Mouse (Mus musculus) bone marrow, adult 2 months (tissue): ENCODE measurements around the gene Cks1b. TPM values are rescaled to one million over a fixed set of nuclear protein-coding genes. Genes with fewer than 3 reads are reported as not detected.
A peak's percentile ranks its signal among the peaks of the same experiment; 100 is the strongest.

Source experiments
- H3K27ac ChIP-seq: fragments of 200-500 bp; 2 replicates; pipeline ENCODE4 v1.5.1; 2012; ENCODE audit warnings: low read depth, mild to moderate bottlenecking, control low read depth, inconsistent platforms, low read length; ENCODE audit not compliant: control insufficient read depth, poor library complexity, insufficient read depth
- H3K4me1 ChIP-seq: fragments of 200-500 bp; 2 replicates; pipeline ENCODE4 v1.6.1; 2011; ENCODE audit warnings: low read length; ENCODE audit not compliant: control insufficient read depth, insufficient read depth
- H3K4me3 ChIP-seq: fragments of 200-500 bp; replicated peaks from 2 replicates; pipeline ENCODE3; 2011; ENCODE audit warnings: mild to moderate bottlenecking, low read depth, low read length, control low read depth; ENCODE audit not compliant: control insufficient read depth
- CTCF ChIP-seq: fragments of 200-500 bp; IDR thresholded peaks from 2 replicates; pipeline ENCODE4 v1.5.1; 2011; ENCODE audit warnings: low read length, control low read depth; ENCODE audit not compliant: control insufficient read depth, insufficient read depth
- POLR2A ChIP-seq: fragments of 200-500 bp; IDR thresholded peaks from 2 replicates; pipeline ENCODE4 v1.6.1; 2011; ENCODE audit warnings: low read depth, mild to moderate bottlenecking, control low read depth, low read length, borderline replicate concordance; ENCODE audit not compliant: control insufficient read depth
- WGBS: fragments of 180-500 bp; shearing (Covaris S2); methylation state at CpG from one replicate; pipeline ENCODE4 v1.1.7; 2018; 5-methylcytosine and 5-hydroxymethylcytosine counted together
- polyA plus RNA-seq: library from polyadenylated mRNA; stranded (reverse); fragments of >200 nt; gene quantifications from 2 replicates; pipeline ENCODE4 v1.2.4, GENCODE M21; 2011; ENCODE audit warnings: low replicate concordance; ENCODE audit not compliant: missing spikeins, insufficient read depth, insufficient read length

The Cks1b gene
- polyA plus RNA-seq, 1 experiment = 126 TPM

- no peaks in the 10 kb centered on the region for H3K4me1 ChIP-seq
- no peak for TF ChIP-seq POLR2A
- TF ChIP-seq CTCF = no peak
- no peak within 1 kb of the TSS for H3K27ac ChIP-seq
- 2% methylated on average over 28 of the region's 28 CpGs for WGBS
- H3K4me3 ChIP-seq = peak within 1 kb of the TSS; percentile 73
Observed at GRCm38 (mm10) chr3:89411490-89412393, 6.4 kb downstream of the Cks1b start, which contains the start of gene Flad1. Gene Flad1 (minus strand): TSS chr3:89411870.

- WGBS = 77% methylated on average over 10 of the region's 10 CpGs
- Histone ChIP-seq H3K27ac (no peak overlapping the region), H3K4me3 (peak overlapping the region; percentile 73)
Observed at GRCm38 (mm10) chr3:89410864-89411263, 7.3 kb downstream of the Cks1b start.

DNA sequence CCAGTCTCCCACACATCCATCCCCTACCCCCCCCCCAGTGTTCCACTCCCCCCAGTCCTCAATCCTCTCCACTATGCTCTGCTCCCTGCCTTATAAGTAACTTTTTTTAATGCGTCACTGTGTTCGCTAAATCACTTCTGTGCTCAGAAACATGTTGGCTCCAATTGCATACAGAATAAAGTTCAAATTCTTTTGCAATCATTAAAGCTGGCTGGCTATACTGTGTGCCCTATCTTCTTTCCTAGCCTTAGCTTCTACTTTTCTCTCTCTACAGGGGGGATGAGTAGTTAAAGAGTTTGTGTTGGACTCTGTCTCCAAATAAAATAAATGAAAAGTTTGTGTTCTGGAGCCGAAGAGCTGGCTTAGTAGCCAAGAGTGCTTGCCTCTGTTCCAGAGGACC lies 8.5 kb downstream of the Cks1b start:
- Histone ChIP-seq H3K4me1 (no peaks in the 10 kb centered on the region), H3K4me3 (no peak overlapping the region), H3K27ac (no peak overlapping the region)
- TF ChIP-seq CTCF = no peak
- 90% methylated on average over 3 of the region's 3 CpGs for WGBS

More at GRCm38 (mm10) chr3:89410864-89411263, 7.3 kb downstream of the Cks1b start:
- TF ChIP-seq CTCF (no peak), POLR2A (no peak)
- no peaks in the 10 kb centered on the region for H3K4me1 ChIP-seq

- H3K4me1 ChIP-seq = no peaks in the 10 kb centered on the region
- WGBS = 90% methylated on average over 16 of the region's 16 CpGs
- no peak for TF ChIP-seq CTCF
- TF ChIP-seq POLR2A = no peak
- H3K4me3 ChIP-seq = no peak overlapping the region
- H3K27ac ChIP-seq = no peak overlapping the region
Observed at GRCm38 (mm10) chr3:89408448-89408847, 9.7 kb downstream of the Cks1b start.

DNA sequence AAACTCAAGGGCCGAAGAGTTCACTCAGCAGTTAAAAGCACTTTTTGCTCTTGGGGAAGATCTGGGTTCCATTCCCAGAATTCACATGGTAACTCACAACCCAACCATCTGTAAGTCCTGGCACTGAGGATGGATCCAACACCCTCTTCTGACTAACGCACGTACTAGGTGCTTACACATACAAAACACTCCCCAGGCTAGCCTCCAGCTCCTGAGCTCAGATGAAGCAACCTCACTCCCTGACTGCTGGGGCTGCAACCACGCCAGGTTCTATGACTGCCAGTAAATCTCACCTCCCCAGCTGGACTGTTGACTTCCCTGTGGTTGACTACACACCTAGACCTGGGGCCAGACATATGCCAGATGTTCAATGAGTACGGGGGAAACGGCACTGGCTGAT lies 11.3 kb downstream of the Cks1b start:
- no peak overlapping the region for H3K27ac ChIP-seq
- TF ChIP-seq POLR2A = no peak
- no peak for TF ChIP-seq CTCF
- no peak overlapping the region for H3K4me3 ChIP-seq
- H3K4me1 ChIP-seq = no peaks in the 10 kb centered on the region
- WGBS = 88% methylated on average over 6 of the region's 6 CpGs

- 82% methylated on average over 5 of the region's 5 CpGs for WGBS
Observed at GRCm38 (mm10) chr3:89402693-89403092, 15.5 kb downstream of the Cks1b start, which contains the start of gene Lenep. Gene Lenep (minus strand): TSS chr3:89402793.

DNA sequence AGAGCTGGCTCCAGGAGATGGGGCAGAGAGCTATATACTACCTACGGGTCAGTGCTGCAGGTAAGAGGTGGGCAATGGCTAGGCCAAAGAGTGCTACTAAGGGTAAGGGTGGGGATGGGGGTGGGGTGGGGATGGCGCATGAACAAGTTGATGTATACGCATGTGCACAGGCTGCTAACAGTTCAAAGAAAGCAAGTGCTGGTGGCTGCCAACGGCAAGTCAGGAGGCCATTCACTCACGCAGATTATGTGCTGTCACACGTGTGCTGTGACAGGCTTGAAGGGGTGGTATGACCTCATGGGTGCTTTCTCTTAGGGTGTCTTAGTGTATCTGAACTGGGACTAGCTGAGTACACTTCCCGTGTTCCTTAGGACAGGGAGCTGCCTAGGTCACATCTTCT lies 16.9 kb downstream of the Cks1b start:
- Histone ChIP-seq H3K27ac (no peak overlapping the region), H3K4me1 (no peaks in the 10 kb centered on the region), H3K4me3 (no peak overlapping the region)
- TF ChIP-seq CTCF (no peak), POLR2A (no peak)
- WGBS = 89% methylated on average over 7 of the region's 7 CpGs

More at GRCm38 (mm10) chr3:89402693-89403092, 15.5 kb downstream of the Cks1b start, which contains the start of gene Lenep:
- no peaks in the 10 kb centered on the region for H3K4me1 ChIP-seq
- TF ChIP-seq POLR2A (no peak), CTCF (no peak)
- H3K27ac ChIP-seq = no peak within 1 kb of the TSS
- H3K4me3 ChIP-seq = no peak within 1 kb of the TSS

- under 1% methylated on average over 4 of the region's 4 CpGs for WGBS
- no peaks in the 10 kb centered on the region for H3K4me1 ChIP-seq
- no peak overlapping the region for H3K27ac ChIP-seq
- H3K4me3 ChIP-seq = no peak overlapping the region
- TF ChIP-seq POLR2A (no peak), CTCF (no peak)
Observed at GRCm38 (mm10) chr3:89396654-89397005, 21.6 kb downstream of the Cks1b start.
